ENCODE assay signal across 23 mouse cellular contexts in genomic region chr9:111197712-111198111, GRCm38 (mm10).
"Had no signal": no experiment of that assay in that cellular context is flagged by ENCODE, and none has a peak within 500 bp of the region (broad histone marks: within the 10 kb centered on the region; RNA-seq: fewer than 3 reads in every experiment).

No protein-coding gene starts in this region.

- H3K27ac ChIP-seq: heart, embryonic 13.5 days; heart, embryonic 15.5 days; hindbrain, embryonic 13.5 days; hindbrain, embryonic 15.5 days; hindbrain, postnatal 0 days; kidney, embryonic 15.5 days; kidney, postnatal 0 days; limb, embryonic 13.5 days; limb, embryonic 15.5 days had no signal

- H3K4me3 ChIP-seq: heart, embryonic 13.5 days; heart, embryonic 15.5 days; hindbrain, embryonic 13.5 days; hindbrain, embryonic 15.5 days; kidney, embryonic 15.5 days; limb, embryonic 13.5 days; limb, embryonic 15.5 days had no signal

- H3K9me3 ChIP-seq: heart, embryonic 13.5 days; heart, embryonic 15.5 days; hindbrain, embryonic 13.5 days; hindbrain, embryonic 15.5 days; kidney, embryonic 15.5 days; limb, embryonic 13.5 days; limb, embryonic 15.5 days had no signal

- H3K4me1 ChIP-seq: heart, embryonic 15.5 days; hindbrain, embryonic 13.5 days; hindbrain, embryonic 15.5 days; kidney, embryonic 15.5 days; limb, embryonic 13.5 days; limb, embryonic 15.5 days had no signal

- H3K27me3 ChIP-seq: heart, embryonic 13.5 days; heart, embryonic 15.5 days; hindbrain, embryonic 13.5 days; hindbrain, embryonic 15.5 days; kidney, embryonic 15.5 days; limb, embryonic 13.5 days; limb, embryonic 15.5 days had no signal

- ATAC-seq: forebrain, embryonic 16.5 days; hindbrain, postnatal 0 days; intestine, embryonic 16.5 days had no signal

- DNase-seq: gastrocnemius, postnatal 14 days; gastrocnemius, postnatal 36 days; heart, postnatal 14 days; heart, postnatal 36 days; kidney, adult 11 months; kidney, adult 2 months; kidney, adult 9 months; kidney, postnatal 14 days; kidney, postnatal 36 days; layer of hippocampus, adult 9-11 months; layer of hippocampus, postnatal 36 days; left cerebral cortex, postnatal 4 days had no signal
